Mouse (Mus musculus): ENCODE data around the gene Hhip.

DNA sequence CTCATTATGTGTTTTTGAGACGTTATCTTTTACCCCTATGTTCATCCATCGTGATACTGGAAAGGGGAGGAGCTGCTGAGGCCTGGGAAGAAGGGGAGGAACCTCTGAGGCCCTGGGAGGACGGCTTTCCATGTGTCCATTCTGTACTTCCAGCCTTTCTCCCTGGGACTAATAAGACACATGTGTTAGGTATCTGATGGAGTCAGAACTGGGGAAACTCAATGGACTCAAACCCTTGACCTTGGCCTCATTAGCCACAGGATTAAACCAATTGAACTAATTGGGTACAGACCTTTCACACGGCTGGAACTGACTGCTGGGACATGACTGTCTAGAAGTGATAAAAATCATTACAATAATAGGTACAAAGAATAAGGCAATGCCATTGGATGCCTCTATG is 9.6 kb downstream of the Hhip start:
- TF ChIP-seq CTCF (IDR thresholded peaks at IDR 0.05; ENCODE audit: low read depth) (no peak), EP300 (IDR thresholded peaks at IDR 0.05; ENCODE audit: low read depth) (no peak)

Measured in heart, postnatal 0 days (tissue).